Mouse (Mus musculus): ENCODE data around the gene Anapc10.
"Not testable (repeated sequence)": the region's sequence is repeated elsewhere in the genome, so short reads cannot be mapped to it uniquely, and the experiment has no call there.

DNA sequence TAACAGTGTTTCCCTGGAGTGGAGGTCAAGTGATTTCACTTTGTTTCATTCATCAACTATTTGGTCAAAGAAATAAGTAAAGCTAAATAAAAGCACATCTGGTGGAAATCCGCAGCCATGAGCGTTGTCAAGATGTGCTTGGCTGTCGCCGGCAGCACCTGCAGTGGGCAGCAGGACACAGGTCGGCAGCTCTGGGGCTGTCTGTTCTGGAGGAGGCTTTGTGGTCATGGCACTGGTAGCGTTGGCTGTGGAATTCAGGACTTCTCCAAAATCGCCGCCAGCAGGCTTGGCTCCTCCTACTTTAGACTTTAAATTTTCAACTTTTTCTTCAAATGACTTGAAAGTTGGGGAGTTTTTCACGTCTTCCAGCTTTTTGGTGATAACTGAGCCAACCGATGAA lies 31.5 kb upstream of the Anapc10 start:
- TF ChIP-seq CTCF (IDR thresholded peaks at IDR 0.05); POLR2A (IDR thresholded peaks at IDR 0.05; ENCODE audit: insufficient read depth, low read depth, low read length): not testable (repeated sequence)

All from heart, adult 2 months (tissue).